Mouse (Mus musculus): ENCODE data around the gene Ferd3l. TPM values are rescaled to one million over a fixed set of nuclear protein-coding genes. Genes with fewer than 3 reads are reported as not detected.

Gene Ferd3l
- polyA plus RNA-seq (2017; shearing (Covaris generic)), result not detected

GRCm38 (mm10) chr12:33928331-33929192, at the start of gene Ferd3l:
Ferd3l (plus strand) TSS chr12:33928425.
- no peak for ATAC-seq

DNA sequence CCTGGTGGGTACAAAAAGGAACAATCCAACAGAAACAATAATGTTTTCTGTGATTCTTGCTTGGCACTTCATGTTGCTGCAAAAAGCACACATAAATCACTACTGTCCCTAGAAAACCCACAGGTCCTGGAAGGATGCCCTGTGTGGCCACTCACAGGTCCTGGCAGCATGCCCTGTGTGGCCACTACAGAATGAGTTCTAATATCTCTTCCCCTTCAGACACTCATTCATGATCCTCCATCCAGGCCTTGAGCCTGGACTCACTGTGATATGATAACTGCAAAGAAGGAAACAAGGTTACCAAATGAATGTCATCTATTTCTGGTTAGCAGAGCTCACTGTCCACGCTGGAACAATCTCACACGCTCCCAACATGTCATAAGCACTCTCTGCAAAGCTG, 34.3 kb upstream of the Ferd3l start:
- no peak for ATAC-seq

DNA sequence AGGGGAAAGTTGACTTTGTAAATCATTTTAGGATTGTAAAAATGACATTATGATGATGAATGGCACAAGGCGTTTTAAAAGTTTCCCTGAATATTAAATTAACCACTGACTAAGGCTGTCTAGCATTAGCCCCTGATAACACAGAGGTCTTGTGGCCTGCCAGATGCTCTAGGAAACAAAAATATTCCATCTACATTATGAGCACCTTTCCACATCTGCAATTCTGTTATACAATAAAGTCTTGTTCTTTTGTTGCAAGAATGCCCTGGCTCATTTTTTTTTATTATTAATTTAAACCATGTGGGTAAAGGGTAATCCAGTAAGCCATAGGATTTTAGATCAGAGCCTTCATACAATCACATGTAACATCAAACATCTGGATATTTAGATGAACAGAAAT, 33.6 kb upstream of the Ferd3l start:
- ATAC-seq, result no peak

DNA sequence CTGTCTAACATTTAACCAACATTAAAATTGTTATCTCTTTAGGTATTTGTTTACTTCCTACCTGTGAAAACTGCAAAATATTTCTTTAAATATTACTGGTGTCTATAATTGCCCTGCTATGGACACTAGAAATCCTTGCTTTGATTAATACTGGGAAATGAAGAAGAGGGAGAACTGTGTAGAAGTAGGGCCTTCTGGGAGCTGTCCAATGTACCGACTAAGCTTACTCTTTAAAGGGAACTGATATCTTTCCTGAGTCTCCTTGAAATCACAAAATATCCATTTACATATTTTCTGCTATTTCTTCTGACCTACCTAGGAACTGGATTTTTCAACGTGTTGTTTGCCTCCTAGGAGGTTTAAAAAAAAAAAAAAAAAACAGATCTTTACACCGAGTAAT, 1.5 kb upstream of the Ferd3l start:
- ATAC-seq, result no peak

- no peak for ATAC-seq
Measured at GRCm38 (mm10) chr12:33927334-33928098, 709 bp upstream of the Ferd3l start.

DNA sequence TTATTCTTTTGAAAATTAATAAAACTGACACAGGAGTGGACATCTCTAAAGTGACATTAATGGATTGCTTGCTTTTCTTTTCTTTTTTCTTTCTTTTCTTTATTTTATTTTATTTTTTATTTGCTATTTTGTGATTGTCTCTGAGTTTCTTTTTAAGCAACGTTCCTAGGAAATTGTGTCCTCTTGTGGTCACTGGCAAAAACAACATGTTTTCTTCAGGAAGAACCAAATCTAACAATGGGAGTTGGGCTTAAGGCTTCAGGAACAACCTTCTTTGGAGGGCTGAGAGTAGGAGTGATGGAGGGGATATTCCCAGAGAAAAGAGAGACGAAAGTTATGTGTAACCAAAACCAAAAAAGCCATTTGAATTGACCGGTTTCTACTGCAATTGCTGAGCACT, 24.6 kb downstream of the Ferd3l start:
- ATAC-seq, result no peak

DNA sequence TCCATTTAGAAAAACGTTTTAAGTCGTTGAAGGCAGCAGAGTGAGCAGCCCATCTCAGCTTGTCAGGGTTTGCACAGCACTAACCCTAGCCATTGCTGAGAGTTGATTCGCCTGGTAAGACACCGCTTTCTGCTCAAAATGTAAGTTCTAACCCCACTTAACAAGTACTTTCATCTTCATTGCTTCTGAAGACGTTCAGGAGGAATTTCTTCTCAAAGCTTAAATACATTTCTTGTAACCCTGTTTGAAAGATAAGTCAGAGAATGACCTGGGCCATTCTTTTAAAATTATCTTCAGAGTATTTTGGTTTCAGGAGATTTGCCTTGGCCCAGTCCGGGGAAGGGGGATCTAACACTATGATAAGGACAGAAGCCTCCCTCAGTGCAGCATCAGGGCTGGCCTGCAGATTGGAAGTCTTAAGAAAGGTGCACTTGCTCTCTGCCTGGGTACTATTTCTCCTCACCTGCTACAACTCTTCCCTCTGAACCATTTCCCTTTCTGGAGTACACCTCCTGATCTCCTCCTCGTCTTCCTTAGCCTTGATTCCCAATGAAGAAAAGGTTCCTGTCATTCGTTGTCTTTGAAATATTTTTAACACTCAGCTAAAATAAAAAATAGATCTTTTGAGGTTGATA, 26.8 kb downstream of the Ferd3l start:
- no peak for ATAC-seq

GRCm38 (mm10) chr12:33955606-33956295, 27.5 kb downstream of the Ferd3l start:
- no peak for ATAC-seq

DNA sequence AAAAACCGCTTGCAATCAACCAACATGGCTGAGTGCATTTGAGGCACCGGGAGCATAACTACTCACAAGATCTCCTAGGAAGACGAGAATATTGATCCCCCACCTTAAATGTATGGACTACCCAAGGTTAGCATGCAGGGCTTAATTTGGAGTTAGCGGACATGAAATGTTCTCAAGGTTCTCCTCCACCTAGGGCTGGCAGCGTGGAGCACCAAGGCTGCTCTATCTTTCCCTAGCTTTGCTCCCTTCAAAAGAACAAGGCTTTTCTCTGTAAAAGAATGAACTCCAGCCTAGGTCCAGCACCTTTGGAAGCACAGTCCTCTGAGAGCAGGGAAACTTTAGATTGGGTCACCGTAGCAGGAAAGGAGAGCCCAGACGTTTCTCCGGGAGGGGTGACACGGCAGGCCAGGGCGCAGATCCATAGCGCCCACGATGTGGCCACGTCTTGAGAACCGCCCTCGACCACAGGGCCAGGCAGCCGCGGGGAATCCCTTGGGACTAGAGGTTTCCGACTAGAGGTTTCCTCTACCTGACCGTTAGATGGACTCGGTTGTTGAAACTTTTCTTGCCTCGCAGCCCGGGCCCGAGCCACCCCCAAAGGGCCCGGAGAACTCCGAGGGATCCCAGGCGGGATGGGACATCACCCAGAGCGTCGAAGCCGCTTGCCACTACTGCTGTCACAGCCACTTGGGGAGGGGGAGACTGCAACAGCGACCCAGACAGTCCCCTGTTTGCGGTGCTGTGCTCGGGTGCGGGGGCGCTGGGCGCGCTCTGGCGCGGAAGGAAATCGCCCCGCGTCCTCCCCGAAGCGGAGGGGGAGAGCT, 28.6 kb downstream of the Ferd3l start:
- ATAC-seq, result no peak

DNA sequence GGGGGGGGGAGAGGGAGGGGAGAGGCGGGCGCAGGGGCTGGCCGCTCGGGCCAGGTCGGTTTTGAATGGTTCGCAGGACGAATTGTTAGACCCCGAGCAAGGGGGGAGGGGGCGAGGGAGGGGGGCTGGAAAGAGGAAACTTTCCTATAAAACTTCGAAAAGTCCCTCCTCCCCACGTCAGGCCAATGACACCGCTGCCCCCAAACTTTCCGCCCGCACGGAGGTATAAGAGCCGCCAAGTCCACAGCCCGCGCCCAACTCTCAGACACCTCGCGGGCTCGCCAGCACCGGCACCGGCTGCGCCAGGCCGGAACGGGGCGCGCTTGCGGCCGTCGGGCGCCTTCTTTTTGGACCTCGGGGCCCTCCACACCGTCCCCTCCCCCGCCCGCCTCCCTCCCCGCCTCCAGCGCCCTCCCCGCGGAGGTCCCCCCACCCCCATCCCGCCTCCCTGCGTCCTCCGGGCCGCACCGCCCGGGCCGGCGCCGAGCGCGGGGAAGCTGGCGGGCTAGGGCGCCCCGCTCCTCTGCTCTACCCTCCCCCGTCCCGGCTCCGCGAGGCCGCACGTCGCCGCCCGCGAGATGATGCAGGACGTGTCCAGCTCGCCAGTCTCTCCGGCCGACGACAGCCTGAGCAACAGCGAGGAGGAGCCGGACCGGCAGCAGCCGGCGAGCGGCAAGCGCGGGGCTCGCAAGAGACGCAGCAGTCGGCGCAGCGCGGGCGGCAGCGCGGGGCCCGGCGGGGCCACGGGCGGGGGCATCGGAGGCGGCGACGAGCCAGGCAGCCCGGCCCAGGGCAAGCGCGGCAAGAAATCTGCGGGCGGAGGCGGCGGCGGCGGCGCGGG, 29.4 kb downstream of the Ferd3l start, which contains the start of gene Twist1:
Gene Twist1 (plus strand): TSS at position 272 of the 841 bp plus-strand sequence.
- ATAC-seq, result no peak

DNA sequence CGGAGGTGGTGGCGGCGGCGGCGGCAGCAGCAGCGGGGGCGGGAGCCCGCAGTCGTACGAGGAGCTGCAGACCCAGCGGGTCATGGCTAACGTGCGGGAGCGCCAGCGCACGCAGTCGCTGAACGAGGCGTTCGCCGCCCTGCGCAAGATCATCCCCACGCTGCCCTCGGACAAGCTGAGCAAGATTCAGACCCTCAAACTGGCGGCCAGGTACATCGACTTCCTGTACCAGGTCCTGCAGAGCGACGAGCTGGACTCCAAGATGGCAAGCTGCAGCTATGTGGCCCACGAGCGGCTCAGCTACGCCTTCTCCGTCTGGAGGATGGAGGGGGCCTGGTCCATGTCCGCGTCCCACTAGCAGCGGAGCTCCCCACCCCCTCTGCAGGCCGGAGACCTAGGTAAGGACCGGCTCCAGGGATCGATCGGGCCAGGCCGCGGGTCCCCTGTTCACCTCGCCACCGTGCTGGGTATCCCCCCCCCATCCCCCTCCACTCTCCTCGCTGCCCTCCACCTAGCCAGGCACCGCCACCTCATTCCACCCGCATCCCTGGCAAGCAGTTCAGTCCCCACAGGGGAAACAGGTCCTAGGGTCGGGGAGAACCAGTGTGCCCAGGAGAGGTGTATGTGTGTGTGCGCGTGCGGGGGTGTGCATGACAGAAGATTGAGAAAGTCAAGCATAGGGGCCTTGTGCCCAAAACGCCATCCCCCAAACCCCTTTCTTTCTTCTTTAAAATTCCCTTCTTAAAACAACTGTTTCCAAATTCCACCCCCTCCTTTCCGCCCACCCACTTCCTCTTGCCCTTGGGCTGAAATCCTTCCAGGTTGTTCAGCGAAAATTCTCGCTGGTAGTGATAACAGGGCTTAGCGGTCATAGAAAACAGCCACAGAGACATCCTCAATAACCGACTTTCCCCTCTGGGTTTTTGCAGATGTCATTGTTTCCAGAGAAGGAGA, 30.3 kb downstream of the Ferd3l start:
- no peak for ATAC-seq

DNA sequence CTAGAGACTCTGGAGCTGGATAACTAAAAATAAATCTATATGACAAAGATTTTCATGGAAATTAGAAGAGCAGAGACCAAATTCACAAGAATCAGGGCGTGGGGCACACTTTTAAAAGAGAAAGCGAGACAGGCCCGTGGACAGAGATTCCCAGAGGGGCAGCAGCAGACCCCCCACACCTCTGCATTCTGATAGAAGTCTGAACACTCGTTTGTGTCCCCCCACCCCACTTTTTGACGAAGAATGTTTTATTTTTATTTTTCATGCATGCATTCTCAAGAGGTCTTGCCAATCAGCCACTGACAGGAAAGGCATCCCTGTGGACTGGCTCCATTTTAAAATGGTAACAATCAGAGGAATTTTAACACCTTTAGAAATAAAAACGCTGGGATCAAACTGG, 31.0 kb downstream of the Ferd3l start:
- ATAC-seq, result no peak

DNA sequence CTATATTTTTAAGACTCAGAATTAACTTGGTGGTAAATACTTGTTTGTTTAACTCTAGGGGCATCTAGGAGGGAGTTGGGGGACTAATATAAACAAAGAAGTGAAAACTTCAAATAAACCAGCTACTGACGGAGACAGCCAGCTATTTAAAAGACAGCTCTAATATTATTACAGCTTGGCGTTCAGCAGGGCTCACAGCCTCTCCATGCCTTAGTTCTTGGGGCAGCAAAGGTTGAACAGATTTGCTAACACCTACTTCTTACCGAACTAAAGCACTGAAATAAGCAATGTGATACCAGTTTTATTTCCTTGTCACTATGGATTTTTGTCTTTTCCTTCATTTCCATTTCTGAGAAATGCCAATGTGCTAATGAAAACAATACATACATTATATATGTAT, 31.6 kb downstream of the Ferd3l start:
- ATAC-seq, result no peak

DNA sequence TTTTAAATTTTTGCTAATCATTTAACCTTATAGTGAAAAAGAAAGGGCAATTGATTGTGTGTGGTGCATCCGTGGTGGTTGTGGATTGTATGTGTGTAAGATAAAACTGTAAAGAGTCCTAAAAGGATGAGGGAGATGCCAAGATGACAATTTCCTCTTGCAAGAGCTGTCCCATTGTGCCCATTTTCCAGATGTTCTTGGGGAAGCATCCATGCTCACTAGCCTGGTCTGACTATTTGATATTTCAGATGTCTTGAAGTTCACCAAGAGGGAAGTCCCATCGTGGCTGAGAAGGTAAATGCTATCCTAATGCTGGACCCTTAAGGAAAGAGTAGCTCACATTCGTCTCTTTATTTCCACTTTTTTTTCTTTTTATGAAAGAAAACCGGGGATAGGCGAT, 32.8 kb downstream of the Ferd3l start:
- ATAC-seq, result no peak

DNA sequence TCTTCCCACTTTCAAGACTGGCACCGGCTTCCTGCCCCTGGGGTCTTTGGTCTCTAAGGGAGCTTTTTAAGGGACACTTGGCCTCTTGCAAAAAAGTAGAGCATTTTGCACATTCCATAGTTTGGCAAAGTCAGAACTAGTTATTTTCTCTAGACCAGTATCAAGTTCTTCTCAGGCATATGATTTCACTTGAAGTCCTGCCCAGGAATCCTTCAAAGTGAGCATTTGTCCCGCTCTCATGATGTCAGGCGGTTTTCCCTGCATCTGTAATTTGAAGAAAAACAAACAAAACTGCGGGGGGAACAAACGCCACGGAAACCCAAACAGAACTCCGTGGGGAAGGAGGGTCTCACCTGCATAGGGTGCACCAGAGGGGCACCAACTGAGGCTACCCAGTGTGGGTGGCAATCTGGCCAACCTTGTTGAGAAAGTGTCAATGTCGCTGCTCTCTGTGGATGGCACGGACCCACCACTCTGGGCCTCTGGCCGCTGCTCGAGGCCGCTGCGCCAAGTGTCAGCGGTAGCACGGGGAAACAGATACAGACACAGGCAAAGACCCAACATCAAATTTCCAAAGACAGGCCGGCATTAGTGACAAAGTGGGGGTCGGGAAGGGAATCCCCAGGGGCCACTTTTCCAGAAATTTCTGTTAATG, 34.0 kb downstream of the Ferd3l start:
- ATAC-seq, result no peak

GRCm38 (mm10) chr12:33962773-33963130, 34.5 kb downstream of the Ferd3l start:
- ATAC-seq, result no peak

- no peak for ATAC-seq
Measured at GRCm38 (mm10) chr12:33963671-33964369, 35.6 kb downstream of the Ferd3l start.

- ATAC-seq, result no peak
Measured at GRCm38 (mm10) chr12:33964427-33964826, 36.2 kb downstream of the Ferd3l start.

All from CD4-positive, CD25-positive, alpha-beta regulatory T cell, adult 4 months (primary cell).